Mouse (Mus musculus): ENCODE results near the gene Slc30a9. TPM values are rescaled to one million over a fixed set of nuclear protein-coding genes. Genes with fewer than 3 reads are reported as not detected.

Gene Slc30a9
- polyA plus RNA-seq, 1 experiment from 2014 or later = 100 TPM

DNA sequence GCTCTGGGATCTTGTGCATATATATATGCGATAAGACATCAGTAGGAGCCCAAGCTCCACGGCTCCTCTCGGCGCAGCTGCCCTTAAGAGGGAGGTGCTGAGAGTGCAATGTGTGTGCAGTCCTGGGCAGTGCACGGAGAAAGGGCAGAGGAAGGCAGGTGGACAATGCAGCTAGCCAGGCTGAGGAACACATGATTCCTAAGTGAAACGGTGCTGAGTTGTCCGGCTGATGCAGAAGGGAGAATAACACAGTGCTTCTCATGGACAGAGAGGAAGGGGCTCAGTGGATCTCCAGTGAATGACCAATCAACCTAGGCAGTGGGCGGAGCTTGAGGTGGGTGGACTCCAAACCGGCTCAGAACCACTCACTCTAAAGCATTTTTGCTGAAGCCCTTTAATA, 94.9 kb downstream of the Slc30a9 start:
- no peak for DNase-seq (ENCODE audit: low spot score)

GRCm38 (mm10) chr5:67404380-67404779, 97.6 kb downstream of the Slc30a9 start:
- H3K4me3 ChIP-seq = no peak overlapping the region
- no peaks in the 10 kb centered on the region for H3K4me1 ChIP-seq
- DNase-seq (ENCODE audit: low spot score) = no peak
- no peak overlapping the region for H3K27ac ChIP-seq (replicated peaks)
- H3K27me3 ChIP-seq (ENCODE audit: low read depth, poor library complexity, severe bottlenecking) = no peaks in the 10 kb centered on the region
- 85% methylated on average over 7 of the region's 7 CpGs for WGBS
- H3K36me3 ChIP-seq = peaks cover 35% of the 10 kb centered on the region
- no peaks in the 10 kb centered on the region for H3K9me3 ChIP-seq (replicated peaks)

More for the DNA sequence above, 94.9 kb downstream of the Slc30a9 start:
- Histone ChIP-seq H3K27me3 (ENCODE audit: low read depth, poor library complexity, severe bottlenecking) (no peaks in the 10 kb centered on the region), H3K9me3 (replicated peaks) (no peaks in the 10 kb centered on the region), H3K4me1 (no peaks in the 10 kb centered on the region), H3K36me3 (peaks cover 58% of the 10 kb centered on the region), H3K4me3 (no peak overlapping the region), H3K27ac (replicated peaks) (no peak overlapping the region)
- 76% methylated on average over 9 of the region's 9 CpGs for WGBS

DNA sequence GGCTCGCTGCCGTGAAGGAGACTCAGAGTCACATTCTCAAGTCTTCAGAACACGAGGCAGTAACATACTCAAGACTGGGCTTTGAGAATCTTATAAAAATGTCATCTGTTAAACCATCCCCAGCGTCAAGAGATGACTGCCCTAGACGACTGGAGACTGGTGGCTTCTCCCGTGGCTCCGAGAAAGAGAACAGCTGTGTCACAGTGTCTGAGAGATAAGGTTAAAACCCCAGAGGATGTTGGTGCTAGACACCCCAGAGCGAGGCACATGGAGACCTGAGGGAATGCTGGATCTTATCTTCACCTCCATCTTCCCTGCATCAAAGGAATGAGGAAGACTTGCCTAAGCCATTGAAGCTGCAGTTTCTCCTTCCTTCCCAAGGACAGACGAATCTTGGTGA, 98.2 kb downstream of the Slc30a9 start:
- no peak for DNase-seq (ENCODE audit: low spot score)
- Histone ChIP-seq H3K4me1 (no peaks in the 10 kb centered on the region), H3K4me3 (no peak overlapping the region), H3K36me3 (peaks cover 31% of the 10 kb centered on the region), H3K9me3 (replicated peaks) (no peaks in the 10 kb centered on the region), H3K27me3 (ENCODE audit: low read depth, poor library complexity, severe bottlenecking) (no peaks in the 10 kb centered on the region), H3K27ac (replicated peaks) (no peak overlapping the region)
- 89% methylated on average over 9 of the region's 9 CpGs for WGBS

Other genes starting within 250 kb of the Slc30a9 start
- gene Phox2b, start 207.7 kb upstream of the Slc30a9 start, polyA plus RNA-seq (2016; fragmentation: Nextera tagmentation; extraction: Ambion mirVana) = 3.3 and 4.5 TPM in 2 replicates
- 118 and 130 TPM in 2 replicates for gene Tmem33, start 46.4 kb upstream of the Slc30a9 start, polyA plus RNA-seq (2016; fragmentation: Nextera tagmentation; extraction: Ambion mirVana)
- gene Bend4, start 121.4 kb downstream of the Slc30a9 start, polyA plus RNA-seq (2016; fragmentation: Nextera tagmentation; extraction: Ambion mirVana) = 12.1 and 13.0 TPM in 2 replicates

Data from midbrain, embryonic 10.5 days (tissue).